Mouse (Mus musculus): Measurements from ENCODE around the gene Zfp110.
A peak's percentile ranks its signal among the peaks of the same experiment; 100 is the strongest.

- TF ChIP-seq POLR2A (IDR thresholded peaks at IDR 0.05; ENCODE audit: extremely low read depth, insufficient read depth, low read length) (peak; percentile 46; the same call in 1 of the 2 replicates), CTCF (IDR thresholded peaks at IDR 0.05; ENCODE audit: low read depth, low read length) (no peak)
Measured at GRCm38 (mm10) chr7:12818521-12819295, 15.9 kb upstream of the Zfp110 start, which contains the start of gene Zfp329.

Data from liver, adult 2 months (tissue).